Mouse (Mus musculus) natural killer cell, adult 2 months (primary cell): Measurements from ENCODE around the gene Timm22.

Experiments used
- DNase-seq, 2 experiments: peaks; one replicate each; pipeline ENCODE4 v3.0.0; 2022; ENCODE audit warnings: low spot score in 2 of 2

The Timm22 gene

DNA sequence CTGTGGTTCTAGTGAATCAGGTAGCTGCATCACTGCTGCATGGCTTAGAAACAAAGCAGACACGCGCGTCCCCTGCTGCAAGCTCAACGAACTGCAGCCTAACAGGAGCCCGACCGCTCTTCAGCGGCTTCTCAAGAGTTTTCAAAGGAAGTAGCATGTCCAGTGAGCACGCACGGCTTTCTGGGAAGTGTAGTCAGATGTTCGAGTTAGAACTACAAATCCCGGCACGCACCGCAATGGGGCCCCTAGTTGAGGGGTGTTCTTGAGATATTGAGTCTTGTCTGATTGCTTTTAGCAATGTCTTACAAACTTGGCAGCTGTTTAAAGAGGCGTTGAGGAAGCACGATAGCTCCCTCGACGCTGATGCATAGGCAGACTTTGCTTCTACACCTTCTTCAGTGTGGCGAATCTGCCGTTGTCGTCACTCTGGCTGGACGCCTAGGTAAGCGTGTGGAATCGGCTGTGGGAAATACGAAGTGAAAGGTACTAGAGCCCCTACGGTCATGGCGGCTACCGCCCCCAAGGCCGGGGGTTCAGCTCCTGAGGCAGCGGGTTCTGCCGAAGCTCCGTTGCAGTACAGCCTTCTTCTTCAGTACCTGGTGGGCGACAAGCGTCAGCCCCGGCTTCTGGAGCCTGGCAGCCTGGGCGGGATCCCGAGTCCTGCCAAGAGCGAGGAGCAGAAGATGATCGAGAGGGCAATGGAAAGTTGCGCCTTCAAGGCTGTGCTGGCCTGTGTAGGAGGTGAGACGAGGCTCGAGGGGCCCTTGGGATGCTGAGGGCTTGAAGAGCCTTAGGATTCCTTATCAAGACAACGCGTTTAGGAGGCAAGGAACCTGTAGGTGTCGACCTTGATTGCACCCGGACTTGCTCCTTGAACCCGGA lies at the start of gene Timm22:
Gene Timm22, plus strand, starts transcription at position 251 of the 882 bp plus-strand sequence.
- DNase-seq: peak; percentile 95 to 97

DNA sequence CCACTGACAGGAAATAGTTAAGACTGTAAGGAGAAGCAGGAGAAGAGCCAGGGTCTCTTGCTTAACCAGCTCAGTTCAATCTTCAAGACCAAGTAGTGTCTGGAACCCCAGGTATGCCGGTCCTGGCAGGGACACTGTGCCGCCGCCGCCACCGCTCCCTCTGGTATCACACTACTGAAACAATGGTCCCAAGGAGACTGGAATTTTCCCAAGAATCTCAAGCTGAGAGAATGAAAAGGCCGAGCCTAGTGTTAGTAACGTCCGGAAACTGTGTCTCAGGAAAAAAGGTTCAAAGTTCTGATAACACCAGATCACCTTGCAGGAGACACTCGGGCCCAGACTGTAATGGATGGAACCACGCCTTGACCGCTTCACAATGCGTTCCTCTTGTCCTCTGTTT lies 49.3 kb upstream of the Timm22 start:
- DNase-seq: no peak

DNA sequence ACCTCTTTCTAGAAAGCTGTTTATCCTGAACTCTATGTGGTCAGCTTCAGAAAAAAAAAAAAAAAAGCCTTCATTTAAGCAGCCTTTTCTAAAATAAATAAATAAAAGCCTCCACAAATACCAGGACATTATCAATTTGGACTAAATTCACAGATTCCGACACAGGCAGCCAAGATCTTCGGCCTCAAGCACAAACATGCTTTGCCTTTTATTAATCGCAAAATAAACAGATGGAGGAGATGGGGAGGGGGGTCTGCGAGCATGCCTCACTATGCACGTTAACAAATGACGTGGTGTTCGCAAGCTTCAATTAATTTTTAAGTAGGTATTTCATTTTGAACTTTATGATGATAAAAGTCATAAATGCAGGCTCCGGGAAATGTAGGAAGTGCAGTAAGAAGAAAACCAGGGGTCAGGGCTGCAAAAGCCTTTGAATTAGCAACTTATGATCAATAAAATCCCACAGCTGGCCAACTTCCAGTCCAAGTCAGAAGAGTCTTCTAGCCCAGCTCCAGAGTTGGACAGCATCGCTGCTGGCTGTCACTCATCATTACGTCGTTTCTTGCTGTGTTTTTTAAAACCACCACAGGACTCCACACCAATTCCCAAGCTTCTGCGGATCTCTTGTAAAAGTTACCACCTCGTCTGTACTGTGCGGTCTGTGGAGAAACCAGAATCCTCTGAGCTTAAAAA lies 48.0 kb upstream of the Timm22 start:
- no peak for DNase-seq

DNA sequence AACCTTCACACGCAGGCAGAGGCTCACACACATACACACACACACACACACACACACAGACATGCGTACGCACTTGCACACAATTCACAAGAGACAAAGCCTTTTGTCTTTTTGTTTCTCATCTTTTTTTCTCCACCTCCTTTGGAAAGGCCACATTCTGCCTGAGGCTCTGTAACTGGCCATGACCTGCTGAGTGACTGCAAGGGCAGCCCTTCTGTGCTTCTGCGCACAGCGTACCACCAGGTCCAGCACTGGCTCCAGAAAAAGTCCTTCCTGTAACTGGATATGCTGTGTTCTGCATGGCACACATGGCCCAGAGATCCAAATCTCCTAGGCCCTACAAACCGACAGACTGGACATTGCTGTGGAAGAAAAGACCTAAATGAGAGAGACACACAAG lies 46.5 kb upstream of the Timm22 start:
- DNase-seq: no peak

DNA sequence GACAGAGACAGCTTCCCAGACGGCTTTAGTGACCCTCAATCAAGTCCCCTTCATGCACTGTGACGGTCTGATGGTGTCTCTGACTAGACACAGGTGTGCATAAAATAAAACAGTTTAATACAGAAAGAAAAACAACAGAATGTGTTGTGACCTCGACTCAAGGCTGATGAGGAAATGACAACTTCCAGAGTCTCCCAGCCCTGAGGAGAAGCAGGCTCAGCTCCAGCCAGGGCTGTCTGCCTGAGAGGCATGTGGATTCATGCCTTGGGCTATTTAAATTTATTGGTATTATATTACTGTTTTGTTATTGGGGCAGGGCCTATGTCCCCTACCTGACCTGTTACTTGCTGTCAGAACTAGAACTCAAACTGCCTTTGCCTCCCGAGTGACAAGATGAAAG lies 45.3 kb upstream of the Timm22 start:
- DNase-seq: no peak

DNA sequence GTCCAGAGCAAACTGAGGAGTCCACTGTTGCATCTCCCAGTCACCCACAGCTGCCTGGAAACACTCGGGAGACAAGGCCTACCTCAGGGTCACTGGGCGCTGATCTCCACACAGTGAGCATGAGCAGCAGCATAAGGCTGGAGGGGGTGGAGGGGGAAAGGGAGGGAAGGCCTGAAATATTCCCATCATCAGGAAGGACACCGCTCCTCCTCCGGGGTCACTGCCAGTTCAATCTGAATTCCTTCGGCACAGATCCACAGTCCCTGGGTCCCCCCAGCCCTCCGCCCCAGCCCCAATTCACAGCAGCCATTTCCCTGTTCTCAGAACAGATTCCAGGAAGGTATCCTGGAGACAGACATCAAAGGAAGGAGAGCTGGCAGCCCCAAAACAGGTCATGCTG lies 43.6 kb upstream of the Timm22 start:
- no peak for DNase-seq

DNA sequence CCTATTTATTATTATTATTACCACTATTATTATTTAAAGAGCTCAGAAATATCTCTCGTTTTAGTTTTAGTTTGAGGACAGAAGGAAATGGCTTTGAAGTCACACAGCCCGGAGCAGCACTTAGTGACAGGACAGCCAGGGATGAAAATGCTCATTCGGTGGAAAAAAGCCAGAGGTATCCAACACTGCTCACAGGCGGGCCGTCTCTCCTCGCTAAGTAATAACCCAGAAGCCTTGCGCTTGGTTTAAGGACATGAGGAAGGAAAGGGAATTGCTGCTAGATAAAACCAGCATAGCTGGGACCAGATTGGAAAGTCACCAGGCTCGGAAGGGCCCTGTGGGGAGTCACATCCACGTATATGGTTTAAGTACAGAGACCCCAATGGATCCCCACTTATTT lies 43.1 kb upstream of the Timm22 start:
- DNase-seq: no peak

DNA sequence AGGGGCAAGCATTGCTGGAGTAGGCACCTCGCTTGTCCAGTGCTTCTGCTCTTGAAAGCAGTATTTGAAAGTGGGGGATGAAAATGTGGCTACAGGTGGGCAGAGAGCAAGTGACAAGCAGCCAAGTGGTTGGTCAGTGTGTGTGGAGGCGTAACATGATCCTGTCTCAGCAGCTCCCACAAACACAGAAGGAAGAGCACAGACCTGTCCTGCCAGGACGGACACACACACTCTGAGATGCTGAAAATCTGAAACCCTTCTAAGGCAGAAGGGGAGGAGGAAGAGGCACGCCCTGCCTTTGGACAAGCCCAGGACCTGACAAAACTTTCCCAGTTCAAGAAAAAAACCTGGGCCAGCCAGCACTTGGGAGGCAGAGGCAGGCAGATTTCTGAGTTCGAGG lies 42.7 kb upstream of the Timm22 start:
- DNase-seq: no peak

DNA sequence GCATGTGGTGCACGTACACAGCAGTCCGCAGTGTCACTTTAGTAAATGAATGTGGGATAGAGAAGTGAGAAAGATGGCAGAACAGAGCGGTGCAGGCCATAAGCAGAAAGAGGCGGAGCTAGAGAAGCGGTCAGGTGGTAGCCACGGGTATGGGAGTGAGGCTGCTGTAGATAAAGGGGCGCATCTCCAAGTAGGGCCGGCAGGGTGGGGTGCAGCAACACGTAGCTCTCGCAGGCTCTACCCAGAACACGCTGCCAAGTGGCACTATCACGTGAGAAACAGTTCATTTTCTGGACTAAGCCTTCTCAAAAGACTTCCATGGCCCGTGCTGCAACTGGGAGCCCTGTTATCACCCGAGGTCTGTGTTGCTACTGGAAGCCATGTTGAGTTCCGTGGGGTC lies 40.0 kb upstream of the Timm22 start:
- no peak for DNase-seq

DNA sequence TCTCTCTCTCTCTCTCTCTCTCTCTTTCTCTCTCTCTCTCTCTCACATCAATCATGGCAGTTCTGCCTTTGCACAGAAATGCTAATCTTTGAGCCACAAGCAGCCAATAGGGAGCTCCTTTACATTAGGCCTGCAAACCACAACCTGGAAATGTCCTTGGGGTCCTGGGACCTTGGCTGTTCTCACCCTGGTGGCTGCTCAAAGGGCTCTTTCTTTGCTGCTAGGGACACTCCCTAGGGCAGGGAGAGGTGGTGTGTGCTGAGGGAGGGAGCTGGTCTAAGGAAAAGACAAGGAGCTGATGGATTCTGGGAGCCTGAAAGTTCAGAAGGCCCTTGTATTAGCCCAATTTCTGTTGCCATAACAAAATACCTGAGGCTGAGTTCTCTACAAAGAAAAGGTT lies 36.3 kb upstream of the Timm22 start:
- DNase-seq: no peak

DNA sequence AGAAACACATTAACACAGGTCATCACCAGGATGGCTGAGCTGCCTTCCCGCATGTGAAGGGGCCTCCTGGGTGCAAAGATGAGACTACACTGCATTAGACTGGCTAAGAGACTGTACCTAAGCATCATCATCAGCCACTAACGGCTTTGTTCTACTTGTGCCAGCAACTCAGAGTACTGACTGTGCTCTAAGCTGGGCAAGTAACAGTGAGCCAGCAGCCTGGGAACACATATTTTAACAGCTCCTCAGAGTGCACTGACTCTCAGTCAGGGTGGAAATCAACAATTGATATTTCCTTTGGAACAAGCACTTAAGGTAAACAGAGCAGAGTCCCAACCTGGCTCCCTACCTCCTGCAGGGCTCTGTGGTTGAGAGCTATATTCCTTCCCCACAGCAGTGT lies 34.6 kb upstream of the Timm22 start:
- no peak for DNase-seq

DNA sequence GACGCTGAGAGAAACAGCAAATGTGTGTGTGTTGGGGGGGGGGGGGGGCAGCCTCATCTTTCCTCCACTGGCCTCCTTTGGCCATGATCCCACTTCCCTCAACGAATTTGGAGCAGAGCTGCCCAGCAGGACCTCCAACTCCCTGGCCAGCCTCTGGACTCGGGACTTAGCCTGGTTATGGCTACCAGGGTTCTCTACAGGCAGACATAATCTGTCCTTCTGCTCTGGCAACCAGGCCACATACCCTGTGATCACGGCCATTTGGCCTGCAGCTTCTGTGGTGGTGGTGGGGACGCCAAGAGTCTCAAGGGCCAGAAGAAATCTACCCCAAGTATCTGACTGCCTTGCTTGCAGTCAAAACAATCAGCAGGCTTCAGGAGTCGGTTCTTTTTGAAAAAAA lies 34.2 kb upstream of the Timm22 start:
- no peak for DNase-seq

DNA sequence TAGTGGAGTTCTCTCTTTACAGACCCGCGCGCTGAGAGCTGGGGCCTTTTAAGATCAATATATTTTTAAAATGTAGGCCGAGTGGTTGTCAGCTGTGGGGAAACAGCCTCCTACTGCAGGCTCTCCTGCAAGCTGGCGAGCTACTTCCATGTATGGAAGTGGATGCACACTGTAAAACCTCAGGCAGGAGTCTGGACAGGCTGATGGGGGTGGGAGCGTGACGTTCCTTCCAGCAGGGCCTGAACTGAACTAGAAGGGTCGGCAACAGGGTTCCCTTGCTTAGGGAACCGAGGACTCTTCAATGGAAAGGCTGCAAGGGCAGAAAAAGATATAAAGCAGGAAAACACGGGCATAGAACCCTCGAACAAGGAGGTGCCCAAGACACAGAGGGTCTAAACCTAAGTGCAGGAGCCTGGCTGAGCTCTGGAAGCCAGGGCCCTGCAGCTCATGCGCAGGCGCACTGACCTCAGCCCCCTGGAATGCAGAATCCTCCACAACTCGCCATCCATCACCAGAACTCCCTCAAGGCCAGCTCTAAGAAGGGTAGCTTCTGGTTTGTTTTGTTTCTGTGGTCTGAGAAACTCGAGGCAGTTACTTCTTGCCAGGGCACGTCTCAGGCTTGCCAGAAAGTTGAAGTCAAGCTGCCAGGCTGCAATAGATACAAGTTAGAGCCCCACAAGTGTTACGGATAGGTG lies 32.1 kb upstream of the Timm22 start:
- no peak for DNase-seq

DNA sequence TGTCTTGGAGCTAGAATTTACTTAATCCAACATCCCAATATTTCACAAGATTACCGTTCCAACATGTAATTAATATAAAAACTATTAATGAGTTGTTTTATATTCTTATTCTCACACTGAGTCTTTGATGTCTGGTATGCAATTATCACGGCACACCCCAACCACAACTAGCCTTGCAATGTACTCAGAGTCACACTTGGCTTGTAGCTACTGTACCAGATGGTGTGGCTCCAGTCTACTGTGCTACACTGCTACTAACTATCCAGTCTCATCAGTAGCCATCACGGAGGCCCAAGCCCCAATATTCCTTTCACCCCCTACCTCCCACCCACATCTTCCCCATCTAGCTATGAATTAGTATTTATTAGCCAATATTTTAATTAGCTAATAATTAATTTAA lies 30.3 kb upstream of the Timm22 start:
- no peak for DNase-seq

DNA sequence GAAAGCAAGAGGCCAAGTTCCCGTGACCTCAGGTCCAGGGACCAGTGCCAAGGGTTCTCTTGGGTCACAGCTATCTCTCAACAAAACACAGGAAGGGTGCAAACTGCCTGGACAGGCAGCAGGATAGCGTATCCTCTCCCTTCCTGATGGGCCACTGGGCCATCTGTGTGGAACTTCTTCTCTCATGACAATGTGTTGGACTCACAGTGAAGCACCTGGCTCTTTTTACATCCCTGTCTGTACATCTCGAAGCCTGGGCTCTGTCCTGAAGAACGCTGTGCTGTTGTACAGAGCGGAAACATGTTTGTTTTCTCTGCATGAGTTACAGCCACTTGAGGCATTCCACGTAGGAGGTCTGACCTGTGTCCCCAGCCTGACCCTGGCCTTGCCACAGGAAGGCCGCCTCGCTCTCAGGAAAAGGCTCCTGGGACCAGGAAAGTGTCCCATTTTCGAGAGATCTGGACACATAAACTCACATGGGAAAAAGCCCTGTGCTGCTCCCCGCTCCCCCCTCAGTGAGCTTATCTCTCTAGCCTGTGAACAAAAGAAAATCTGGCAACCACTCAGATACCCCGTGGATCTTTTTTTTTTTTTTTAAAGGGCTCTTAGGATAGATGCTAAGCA lies 26.7 kb upstream of the Timm22 start:
- DNase-seq: no peak

DNA sequence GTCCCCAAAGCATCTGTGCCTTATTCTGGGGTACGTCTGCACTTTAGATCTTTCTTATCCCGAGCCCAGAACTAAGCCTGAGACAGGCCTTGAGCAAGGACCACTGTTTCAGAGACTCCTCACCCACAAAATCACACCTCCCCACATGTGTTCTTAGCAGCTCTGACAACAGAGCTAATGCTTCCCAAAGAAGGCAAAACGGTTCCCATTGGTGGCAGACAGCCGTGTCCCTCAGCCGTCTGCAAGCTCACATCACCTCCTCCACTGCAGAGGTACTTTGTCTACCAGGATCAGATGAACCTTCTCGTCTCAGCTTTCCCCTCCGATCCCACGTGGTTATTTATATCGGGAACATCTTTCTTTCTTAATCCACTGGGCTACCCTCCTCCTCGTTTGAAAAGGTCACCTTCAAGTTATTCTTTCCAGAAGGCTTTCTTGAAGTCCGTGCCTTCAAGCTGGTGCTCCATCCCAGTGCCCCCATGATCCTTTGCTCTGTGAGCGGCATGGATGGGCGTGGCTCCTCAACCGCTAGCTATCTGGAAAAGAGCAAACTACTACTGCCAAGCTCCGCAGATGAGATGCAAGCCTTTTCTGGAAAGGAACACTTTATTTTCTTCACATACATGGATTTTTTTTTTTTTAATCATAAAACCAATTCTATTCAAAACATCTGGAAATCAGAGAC lies 25.4 kb upstream of the Timm22 start:
- DNase-seq: no peak

DNA sequence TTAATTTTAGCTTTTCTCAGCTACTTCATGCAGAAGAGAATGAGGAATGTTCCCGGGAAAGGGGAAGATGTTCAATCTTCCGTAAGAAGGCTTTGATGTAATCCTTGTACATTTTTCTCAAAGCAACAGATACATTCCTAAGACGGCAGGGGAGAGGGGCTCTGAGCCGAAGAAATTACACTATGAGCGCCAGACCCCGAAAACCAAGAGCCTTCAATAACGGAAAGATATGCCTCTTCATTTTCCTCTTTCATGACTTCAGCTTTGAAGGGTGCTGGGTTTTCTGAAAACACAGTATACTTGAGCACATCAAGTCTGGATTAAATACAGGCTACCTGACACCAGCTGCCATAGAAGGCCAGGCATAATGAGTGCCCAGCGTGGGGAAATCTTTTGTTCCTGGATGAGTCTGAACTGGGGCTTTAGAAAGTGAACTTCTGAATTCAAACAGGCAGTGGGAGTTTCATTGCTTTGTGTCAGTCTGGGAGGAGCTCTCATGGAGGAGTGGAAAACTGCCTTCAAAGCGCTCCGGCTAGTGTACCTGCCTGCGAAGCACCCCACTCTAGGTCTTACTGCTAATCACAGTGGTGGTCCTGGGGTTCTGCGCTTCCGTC lies 23.9 kb upstream of the Timm22 start:
- DNase-seq: no peak

DNA sequence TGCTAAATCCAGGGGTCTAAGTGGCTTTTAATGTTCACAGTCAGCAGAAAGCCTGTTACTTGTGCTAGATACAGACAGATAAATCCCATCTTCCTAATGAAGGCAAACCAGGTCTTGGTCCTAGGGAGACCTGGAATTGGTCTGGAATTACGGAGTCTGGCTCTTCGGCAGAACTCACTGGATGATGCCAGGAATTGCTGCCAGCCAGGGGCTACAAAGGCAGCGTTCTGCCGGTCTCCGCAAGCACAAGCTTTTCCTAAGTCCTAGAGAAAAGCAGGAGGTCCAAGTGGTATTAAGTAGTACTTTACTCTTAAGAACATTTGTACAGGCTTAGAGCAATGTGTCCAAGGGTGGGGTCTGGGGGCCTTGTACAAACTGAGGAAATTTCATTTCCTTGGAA lies 22.4 kb upstream of the Timm22 start:
- DNase-seq: no peak

DNA sequence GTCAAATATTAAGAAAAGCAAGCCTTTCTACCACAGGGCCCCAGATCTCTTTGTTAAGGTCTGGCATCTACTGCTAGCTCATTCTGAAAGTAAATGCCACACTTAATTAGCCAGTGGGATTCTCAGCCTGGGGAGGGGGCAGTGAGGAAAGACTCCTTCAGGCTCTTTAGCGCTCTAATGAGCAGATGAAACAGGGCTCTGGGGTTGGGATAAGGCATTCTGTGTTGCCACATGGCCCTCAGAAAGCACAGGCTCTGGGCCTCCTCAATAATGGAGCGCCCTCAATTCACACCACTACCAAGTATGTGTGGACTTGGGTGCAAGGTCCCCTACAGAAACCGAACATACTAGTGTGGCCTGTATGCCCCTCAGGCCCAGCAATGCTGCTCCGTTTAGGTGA lies 21.7 kb upstream of the Timm22 start:
- no peak for DNase-seq

DNA sequence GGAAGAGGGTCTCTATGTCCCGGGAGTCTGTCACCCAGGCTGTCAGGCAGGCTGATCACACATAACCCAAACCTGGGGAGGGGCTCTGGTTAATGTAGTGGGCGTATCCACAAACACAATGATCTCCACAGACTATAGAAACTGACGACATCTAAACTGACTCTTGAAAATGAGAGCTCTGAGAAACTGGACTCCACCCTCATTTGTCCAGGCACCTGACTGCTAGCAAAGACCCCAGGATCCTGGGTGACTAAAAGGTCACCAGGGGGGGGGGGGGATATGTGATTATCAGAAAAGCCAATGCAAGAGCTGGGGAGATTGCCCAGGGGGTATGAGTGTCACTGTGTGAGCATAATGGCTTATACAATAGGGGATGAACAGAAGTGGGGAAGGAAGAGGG lies 21.0 kb upstream of the Timm22 start:
- DNase-seq: no peak

DNA sequence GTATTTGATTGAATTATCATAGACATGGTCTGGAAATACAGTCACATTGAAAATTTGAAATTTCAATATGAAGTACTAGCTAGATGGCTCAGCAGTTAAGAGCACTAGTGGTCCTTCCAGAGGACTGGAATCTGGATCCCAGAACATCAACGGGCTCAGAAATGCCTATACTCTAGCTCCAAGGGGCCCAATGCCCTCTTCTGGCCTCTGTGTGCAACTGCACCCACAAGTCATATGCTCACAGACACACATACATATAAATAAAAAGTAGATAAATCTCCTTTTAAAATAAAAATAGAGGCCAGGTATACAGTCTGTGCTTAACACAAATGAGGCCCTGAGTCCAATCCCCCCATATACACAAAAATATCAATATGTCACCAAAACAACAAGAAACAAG lies 19.7 kb upstream of the Timm22 start:
- DNase-seq: no peak
